9 mouse cellular contexts compared by ENCODE assay signal in the genomic region with DNA sequence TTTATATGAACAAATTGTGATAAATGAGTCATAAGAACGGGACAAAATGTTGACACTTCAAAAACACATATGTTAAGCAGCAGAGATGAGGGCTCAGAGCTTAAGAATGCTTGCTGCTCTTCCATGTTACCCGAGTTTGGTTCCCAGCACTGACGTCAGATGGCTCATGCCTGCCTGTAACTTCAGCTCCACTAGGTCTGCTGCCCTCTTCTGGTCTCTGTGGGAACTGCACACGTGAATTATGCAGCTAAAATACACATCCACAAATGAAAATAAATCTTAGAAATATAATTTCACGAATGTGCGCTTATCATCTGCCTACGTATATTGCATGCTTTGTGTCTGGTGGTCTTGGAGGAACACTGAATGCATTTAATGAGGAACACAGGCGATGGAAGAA.
DNase-seq lines count a peak whose midpoint lies in the region; ATAC-seq and TF ChIP-seq lines count a peak whose summit lies in the region.
"Had no signal": no experiment of that assay in that cellular context is flagged by ENCODE, and none has a peak within 500 bp of the region (broad histone marks: within the 10 kb centered on the region; RNA-seq: fewer than 3 reads in every experiment).

No protein-coding gene starts in this region.

- H3K27me3 ChIP-seq in liver, postnatal 0 days (ENCODE audit: insufficient read depth, low read length) = no peaks in the 10 kb centered on the region
- no peaks in the 10 kb centered on the region for H3K27me3 ChIP-seq in liver, embryonic 12.5 days (replicated peaks)
- H3K27me3 ChIP-seq in limb, embryonic 10.5 days (ENCODE audit: low read depth, poor library complexity, severe bottlenecking) = no peaks in the 10 kb centered on the region

- peak; percentile 8 to 10 for DNase-seq in adrenal gland, postnatal 36 days
- no peak for DNase-seq in adrenal gland, adult 8-10 months
- DNase-seq in liver, postnatal 0 days = peak; percentile 21
- peak; percentile 34 for DNase-seq in WW6 (ENCODE audit: low read depth, low spot score)
- peak; percentile 31 for DNase-seq in limb, embryonic 10.5 days (ENCODE audit: low spot score)
- DNase-seq in gastrocnemius, postnatal 36 days = no peak
- DNase-seq in urinary bladder, postnatal 4 days (ENCODE audit: low spot score in 2 of 2) = no peak

- no peaks in the 10 kb centered on the region for H3K9me3 ChIP-seq in liver, postnatal 0 days (ENCODE audit: low read length)
- peaks cover 33% of the 10 kb centered on the region for H3K9me3 ChIP-seq in liver, embryonic 12.5 days (replicated peaks)
- H3K9me3 ChIP-seq in limb, embryonic 10.5 days (replicated peaks) = no peaks in the 10 kb centered on the region

- no peak for ATAC-seq in liver, postnatal 0 days
- no peak for ATAC-seq in liver, embryonic 12.5 days
- ATAC-seq: inflammation-experienced regulatory T-cells, adult 6 months had no signal

- H3K4me3 ChIP-seq in liver, postnatal 0 days (ENCODE audit: low read depth, low read length) = no peak overlapping the region
- H3K4me3 ChIP-seq in liver, embryonic 12.5 days = no peak overlapping the region
- no peak overlapping the region for H3K4me3 ChIP-seq in limb, embryonic 10.5 days

- intact Hi-C loops in gastrocnemius, postnatal 36 days (cut with DNase I) = loop anchor here (10.0 kb wide), 1 partner anchor 429 kb away; the partner anchor contains the start of gene Tmem132b

- no peaks in the 10 kb centered on the region for H3K36me3 ChIP-seq in liver, postnatal 0 days (replicated peaks; ENCODE audit: insufficient read depth, low read length)
- H3K36me3 ChIP-seq in liver, embryonic 12.5 days = no peaks in the 10 kb centered on the region
- no peaks in the 10 kb centered on the region for H3K36me3 ChIP-seq in limb, embryonic 10.5 days

- no peaks in the 10 kb centered on the region for H3K4me1 ChIP-seq in liver, postnatal 0 days (ENCODE audit: insufficient read depth)
- H3K4me1 ChIP-seq in liver, embryonic 12.5 days = no peaks in the 10 kb centered on the region
- no peaks in the 10 kb centered on the region for H3K4me1 ChIP-seq in limb, embryonic 10.5 days

- H3K4me2 ChIP-seq in liver, postnatal 0 days (ENCODE audit: low read depth, low read length) = no peak overlapping the region
- no peak overlapping the region for H3K4me2 ChIP-seq in liver, embryonic 12.5 days

- no peak overlapping the region for H3K9ac ChIP-seq in liver, postnatal 0 days (replicated peaks)
- H3K9ac ChIP-seq in liver, embryonic 12.5 days = no peak overlapping the region

- TF ChIP-seq EP300 in liver, postnatal 0 days (IDR thresholded peaks at IDR 0.05; ENCODE audit: low read depth) = no peak

- no peak overlapping the region for H3K27ac ChIP-seq in liver, postnatal 0 days (ENCODE audit: low read depth)
- no peak overlapping the region for H3K27ac ChIP-seq in liver, embryonic 12.5 days
- no peak overlapping the region for H3K27ac ChIP-seq in limb, embryonic 10.5 days

- WGBS in liver, postnatal 0 days (ENCODE audit: insufficient replicate concordance) = 65% methylated on average over 8 of the region's 8 CpGs
- WGBS in liver, embryonic 12.5 days (ENCODE audit: insufficient replicate concordance) = 49% methylated on average over 8 of the region's 8 CpGs
- WGBS in limb, embryonic 10.5 days = 75% methylated on average over 8 of the region's 8 CpGs

- peak; percentile 55 for TF ChIP-seq CTCF in liver, postnatal 0 days (IDR thresholded peaks at IDR 0.05; ENCODE audit: low read depth)

Comparison
In these comparisons a context has a peak if more than half of its experiments do, and no peak if none do; other contexts are left out.
1. DNase-seq: peak in adrenal gland, postnatal 36 days (2 of 2), liver, postnatal 0 days (single experiment), WW6 (single experiment) and limb, embryonic 10.5 days (single experiment); none in adrenal gland, adult 8-10 months (single experiment), gastrocnemius, postnatal 36 days (0 of 2) and urinary bladder, postnatal 4 days (0 of 2).